Comparison of ENCODE assay signal across 8 mouse cellular contexts in the genomic region with DNA sequence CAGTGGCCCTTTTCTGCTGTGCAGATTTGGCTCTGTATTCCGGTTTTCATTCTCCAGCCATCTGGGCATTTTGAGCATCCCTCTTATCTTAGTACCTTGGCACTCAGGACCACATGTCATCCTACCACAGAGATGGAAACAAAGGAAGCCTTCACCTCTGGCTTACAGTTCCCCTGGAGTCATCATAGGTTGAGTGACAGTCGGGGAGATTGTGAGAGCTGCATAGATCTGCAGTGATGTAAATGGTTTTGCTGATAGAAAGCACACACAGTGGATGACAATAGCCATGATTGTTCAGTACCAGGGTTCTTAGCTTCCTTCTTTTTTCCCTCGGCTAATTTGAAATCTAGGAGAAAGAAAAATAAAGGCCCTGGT.
A peak's percentile ranks its signal among the peaks of the same experiment; 100 is the strongest.
DNase-seq lines count a peak whose midpoint lies in the region; ATAC-seq lines count a peak whose summit lies in the region.
"Had no signal": no experiment of that assay in that cellular context is flagged by ENCODE, and none has a peak within 500 bp of the region (broad histone marks: within the 10 kb centered on the region; RNA-seq: fewer than 3 reads in every experiment).

No protein-coding gene starts in this region.

- no peak overlapping the region for H3K4me3 ChIP-seq in kidney, embryonic 15.5 days (replicated peaks)
- no peak overlapping the region for H3K4me3 ChIP-seq in forebrain, embryonic 10.5 days
- H3K4me3 ChIP-seq in hindbrain, embryonic 12.5 days: no peak overlapping the region
- no peak overlapping the region for H3K4me3 ChIP-seq in neural tube, embryonic 14.5 days (ENCODE audit: low read depth, low read length)

- ATAC-seq in kidney, embryonic 15.5 days (replicated peaks; ENCODE audit: low FRiP score): no peak
- ATAC-seq in hindbrain, embryonic 12.5 days (ENCODE audit: low FRiP score): no peak
- ATAC-seq in neural tube, embryonic 14.5 days (ENCODE audit: low read depth): no peak

- H3K4me1 ChIP-seq in kidney, embryonic 15.5 days: peaks cover 60% of the 10 kb centered on the region
- peaks cover 59% of the 10 kb centered on the region for H3K4me1 ChIP-seq in forebrain, embryonic 10.5 days
- H3K4me1 ChIP-seq in hindbrain, embryonic 12.5 days: peaks cover 21% of the 10 kb centered on the region
- H3K4me1 ChIP-seq in neural tube, embryonic 14.5 days (ENCODE audit: control insufficient read depth, insufficient read depth, low read length): peaks cover 3% of the 10 kb centered on the region; the same call in 1 of the 2 replicates

- no peak overlapping the region for H3K4me2 ChIP-seq in kidney, embryonic 15.5 days
- H3K4me2 ChIP-seq in hindbrain, embryonic 12.5 days (replicated peaks): no peak overlapping the region
- H3K4me2 ChIP-seq in neural tube, embryonic 14.5 days (ENCODE audit: low read depth, low read length): no peak overlapping the region

- no peaks in the 10 kb centered on the region for H3K27me3 ChIP-seq in kidney, embryonic 15.5 days
- no peaks in the 10 kb centered on the region for H3K27me3 ChIP-seq in forebrain, embryonic 10.5 days (ENCODE audit: poor library complexity, severe bottlenecking)
- no peaks in the 10 kb centered on the region for H3K27me3 ChIP-seq in hindbrain, embryonic 12.5 days
- no peaks in the 10 kb centered on the region for H3K27me3 ChIP-seq in neural tube, embryonic 14.5 days (ENCODE audit: control insufficient read depth, insufficient read depth, low read length)

- peak overlapping the region; percentile 61; the same call in 1 of the 2 replicates for H3K27ac ChIP-seq in kidney, embryonic 15.5 days
- peak overlapping the region; percentile 66 for H3K27ac ChIP-seq in forebrain, embryonic 10.5 days
- H3K27ac ChIP-seq in hindbrain, embryonic 12.5 days: peak overlapping the region; percentile 70
- 0 out of 2 replicates have a peak overlapping the region, but pooled peaks have one; percentile 10 for H3K27ac ChIP-seq in neural tube, embryonic 14.5 days (ENCODE audit: low read depth, low read length)
- H3K27ac ChIP-seq: liver, embryonic 14.5 days had no signal

- no peak overlapping the region for H3K9ac ChIP-seq in kidney, embryonic 15.5 days
- H3K9ac ChIP-seq in hindbrain, embryonic 12.5 days: no peak overlapping the region
- no peak overlapping the region for H3K9ac ChIP-seq in neural tube, embryonic 14.5 days (replicated peaks; ENCODE audit: low read depth, low read length)
- H3K9ac ChIP-seq: liver, embryonic 14.5 days had no signal

- DNase-seq in kidney, postnatal 36 days: no peak
- DNase-seq in forebrain, embryonic 10.5 days (ENCODE audit: extremely low spot score, low spot score): no peak
- no peak for DNase-seq in adrenal gland, postnatal 25 days
- DNase-seq in layer of hippocampus, postnatal 14 days (ENCODE audit: low spot score in 2 of 2): no peak

- no peaks in the 10 kb centered on the region for H3K9me3 ChIP-seq in kidney, embryonic 15.5 days (replicated peaks)
- no peaks in the 10 kb centered on the region for H3K9me3 ChIP-seq in forebrain, embryonic 10.5 days
- H3K9me3 ChIP-seq in hindbrain, embryonic 12.5 days (replicated peaks): no peaks in the 10 kb centered on the region
- no peaks in the 10 kb centered on the region for H3K9me3 ChIP-seq in neural tube, embryonic 14.5 days (ENCODE audit: control insufficient read depth, low read length)

- H3K36me3 ChIP-seq in kidney, embryonic 15.5 days: no peaks in the 10 kb centered on the region
- H3K36me3 ChIP-seq in forebrain, embryonic 10.5 days (replicated peaks): no peaks in the 10 kb centered on the region
- H3K36me3 ChIP-seq in hindbrain, embryonic 12.5 days: no peaks in the 10 kb centered on the region
- H3K36me3 ChIP-seq in neural tube, embryonic 14.5 days (ENCODE audit: control insufficient read depth, insufficient read depth, low read length): no peaks in the 10 kb centered on the region

- 70% methylated on average over 3 of the region's 3 CpGs for WGBS in kidney, embryonic 15.5 days
- WGBS in forebrain, embryonic 10.5 days: 55% methylated on average over 3 of the region's 3 CpGs
- WGBS in hindbrain, embryonic 12.5 days: 44% methylated on average over 3 of the region's 3 CpGs
- 57% methylated on average over 3 of the region's 3 CpGs for WGBS in neural tube, embryonic 14.5 days

Comparison
In these comparisons a context has a peak if more than half of its experiments do, and no peak if none do; other contexts are left out.
1. H3K27ac ChIP-seq: peak in every context shown above with its lines; median percentile 70 in hindbrain, embryonic 12.5 days; 66 in forebrain, embryonic 10.5 days; 61 in kidney, embryonic 15.5 days; 10 in neural tube, embryonic 14.5 days.